Mouse (Mus musculus): ENCODE data around the gene Olfr1141. TPM values are rescaled to one million over a fixed set of nuclear protein-coding genes. Genes with fewer than 3 reads are reported as not detected.

Gene Olfr1141
- polyA plus RNA-seq (2014; fragmentation: Illumina TruSeq; extraction: RNeasy Lipid Tissue Mini Kit (QIAGEN cat#74804); ENCODE audit: low read depth, low replicate concordance) = not detected

DNA sequence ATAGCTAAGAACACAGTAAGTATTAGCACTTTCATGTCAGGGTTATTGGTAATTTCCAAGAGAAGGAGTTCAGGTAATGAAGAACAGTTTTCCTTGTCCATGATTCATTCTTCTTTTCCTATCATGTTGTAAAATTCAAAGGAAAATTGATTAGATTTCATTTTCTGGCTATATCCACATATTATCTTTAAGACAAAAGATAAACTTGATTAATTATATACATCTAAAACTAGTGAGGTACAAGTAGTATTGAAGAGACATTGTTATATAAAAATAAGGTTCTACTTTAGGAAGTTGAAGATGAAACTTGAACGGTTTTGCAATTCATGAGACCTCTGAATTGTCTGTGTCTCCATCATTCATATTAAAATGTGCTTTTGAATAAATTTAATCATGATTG lies at the start of gene Olfr1141:
TSS of gene Olfr1141 (minus strand) at position 101 of the 400 bp plus-strand sequence.

DNA sequence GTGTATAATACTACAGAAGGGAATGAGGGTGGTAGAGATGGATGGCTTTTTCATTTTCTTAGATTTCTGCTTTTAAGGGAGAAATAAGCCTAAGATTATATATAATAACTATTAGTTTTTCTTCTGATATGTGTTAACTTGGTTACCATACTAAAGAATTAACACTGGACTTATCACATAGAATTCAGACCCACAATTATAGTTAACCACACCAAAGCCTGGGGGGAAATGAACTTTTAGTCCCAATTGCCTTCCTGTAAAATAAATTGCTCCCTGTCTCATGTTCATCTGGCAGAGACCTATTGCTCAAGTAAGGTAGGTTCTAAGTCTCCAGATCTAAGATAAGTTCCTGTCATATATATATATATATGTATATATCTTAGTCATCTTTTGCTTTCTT lies 46.5 kb upstream of the Olfr1141 start, which contains the start of gene Olfr1143:
TSS of gene Olfr1143 (plus strand) at position 301 of the 400 bp plus-strand sequence.

GRCm38 (mm10) chr2:87779183-87779582 lies 25.4 kb upstream of the Olfr1141 start, which contains the start of gene Olfr152:
Olfr152 (plus strand) TSS chr2:87779483.

DNA sequence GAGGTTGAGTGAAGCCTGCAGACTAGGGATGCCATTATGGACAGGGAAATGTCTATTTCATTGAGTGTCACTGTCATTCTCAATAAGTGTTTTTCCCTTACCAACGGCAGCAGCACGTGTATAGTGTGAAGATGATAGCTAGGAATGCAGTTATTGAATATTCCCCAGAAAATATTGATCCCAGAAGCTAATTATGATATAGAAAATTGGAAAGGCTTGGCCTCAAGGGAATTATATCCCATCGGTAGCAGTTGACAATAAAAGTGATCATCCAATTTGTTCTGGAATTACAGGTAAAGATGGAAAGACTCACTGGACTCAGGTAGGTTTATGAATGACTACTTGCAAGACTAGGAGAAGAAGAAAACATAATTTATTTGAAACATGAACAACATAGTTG lies 10.3 kb downstream of the Olfr1141 start, which contains the start of gene Olfr1140:
TSS of gene Olfr1140 (plus strand) at position 301 of the 400 bp plus-strand sequence.

GRCm38 (mm10) chr2:87739878-87740277 lies 13.9 kb downstream of the Olfr1141 start, which contains the start of gene Olfr1138:
Olfr1138 (minus strand) TSS chr2:87739978.

GRCm38 (mm10) chr2:87713079-87713478 lies 40.7 kb downstream of the Olfr1141 start, which contains the start of gene Olfr1137:
Olfr1137 (minus strand) TSS chr2:87713179.

Other genes starting within 250 kb of the Olfr1141 start
- not detected for gene Pramel6, start 247.4 kb downstream of the Olfr1141 start, polyA plus RNA-seq (2014; fragmentation: Illumina TruSeq; extraction: RNeasy Lipid Tissue Mini Kit (QIAGEN cat#74804); ENCODE audit: low read depth, low replicate concordance)
- not detected for gene Olfr153, start 222.2 kb downstream of the Olfr1141 start, polyA plus RNA-seq (2014; fragmentation: Illumina TruSeq; extraction: RNeasy Lipid Tissue Mini Kit (QIAGEN cat#74804); ENCODE audit: low read depth, low replicate concordance)
- gene Olfr1128, start 208.4 kb downstream of the Olfr1141 start, polyA plus RNA-seq (2014; fragmentation: Illumina TruSeq; extraction: RNeasy Lipid Tissue Mini Kit (QIAGEN cat#74804); ENCODE audit: low read depth, low replicate concordance) = not detected
- gene Olfr1129, start 180.1 kb downstream of the Olfr1141 start, polyA plus RNA-seq (2014; fragmentation: Illumina TruSeq; extraction: RNeasy Lipid Tissue Mini Kit (QIAGEN cat#74804); ENCODE audit: low read depth, low replicate concordance) = not detected
- gene Olfr1130, start 147.8 kb downstream of the Olfr1141 start, polyA plus RNA-seq (2014; fragmentation: Illumina TruSeq; extraction: RNeasy Lipid Tissue Mini Kit (QIAGEN cat#74804); ENCODE audit: low read depth, low replicate concordance) = not detected
- not detected for gene Olfr1131, start 126.9 kb downstream of the Olfr1141 start, polyA plus RNA-seq (2014; fragmentation: Illumina TruSeq; extraction: RNeasy Lipid Tissue Mini Kit (QIAGEN cat#74804); ENCODE audit: low read depth, low replicate concordance)
- not detected for gene Olfr1132, start 116.5 kb downstream of the Olfr1141 start, polyA plus RNA-seq (2014; fragmentation: Illumina TruSeq; extraction: RNeasy Lipid Tissue Mini Kit (QIAGEN cat#74804); ENCODE audit: low read depth, low replicate concordance)
- gene Olfr1133, start 106.6 kb downstream of the Olfr1141 start, polyA plus RNA-seq (2014; fragmentation: Illumina TruSeq; extraction: RNeasy Lipid Tissue Mini Kit (QIAGEN cat#74804); ENCODE audit: low read depth, low replicate concordance) = not detected
- not detected for gene Olfr1134, start 95.5 kb downstream of the Olfr1141 start, polyA plus RNA-seq (2014; fragmentation: Illumina TruSeq; extraction: RNeasy Lipid Tissue Mini Kit (QIAGEN cat#74804); ENCODE audit: low read depth, low replicate concordance)
- not detected for gene Olfr1135, start 80.3 kb downstream of the Olfr1141 start, polyA plus RNA-seq (2014; fragmentation: Illumina TruSeq; extraction: RNeasy Lipid Tissue Mini Kit (QIAGEN cat#74804); ENCODE audit: low read depth, low replicate concordance)
- gene Olfr1136, start 60.0 kb downstream of the Olfr1141 start, polyA plus RNA-seq (2014; fragmentation: Illumina TruSeq; extraction: RNeasy Lipid Tissue Mini Kit (QIAGEN cat#74804); ENCODE audit: low read depth, low replicate concordance) = not detected
- not detected for gene Olfr1137, start 40.8 kb downstream of the Olfr1141 start, polyA plus RNA-seq (2014; fragmentation: Illumina TruSeq; extraction: RNeasy Lipid Tissue Mini Kit (QIAGEN cat#74804); ENCODE audit: low read depth, low replicate concordance)
- gene Olfr1138, start 14.0 kb downstream of the Olfr1141 start, polyA plus RNA-seq (2014; fragmentation: Illumina TruSeq; extraction: RNeasy Lipid Tissue Mini Kit (QIAGEN cat#74804); ENCODE audit: low read depth, low replicate concordance) = not detected
- gene Olfr1140, start 10.2 kb downstream of the Olfr1141 start, polyA plus RNA-seq (2014; fragmentation: Illumina TruSeq; extraction: RNeasy Lipid Tissue Mini Kit (QIAGEN cat#74804); ENCODE audit: low read depth, low replicate concordance) = not detected
- gene Olfr152, start 25.5 kb upstream of the Olfr1141 start, polyA plus RNA-seq (2014; fragmentation: Illumina TruSeq; extraction: RNeasy Lipid Tissue Mini Kit (QIAGEN cat#74804); ENCODE audit: low read depth, low replicate concordance) = not detected
- gene Olfr1143, start 46.6 kb upstream of the Olfr1141 start, polyA plus RNA-seq (2014; fragmentation: Illumina TruSeq; extraction: RNeasy Lipid Tissue Mini Kit (QIAGEN cat#74804); ENCODE audit: low read depth, low replicate concordance) = not detected
- gene Olfr1145, start 55.8 kb upstream of the Olfr1141 start, polyA plus RNA-seq (2014; fragmentation: Illumina TruSeq; extraction: RNeasy Lipid Tissue Mini Kit (QIAGEN cat#74804); ENCODE audit: low read depth, low replicate concordance) = not detected
- not detected for gene Olfr1148, start 76.5 kb upstream of the Olfr1141 start, polyA plus RNA-seq (2014; fragmentation: Illumina TruSeq; extraction: RNeasy Lipid Tissue Mini Kit (QIAGEN cat#74804); ENCODE audit: low read depth, low replicate concordance)
- not detected for gene Olfr1150-ps1, start 90.0 kb upstream of the Olfr1141 start, polyA plus RNA-seq (2014; fragmentation: Illumina TruSeq; extraction: RNeasy Lipid Tissue Mini Kit (QIAGEN cat#74804); ENCODE audit: low read depth, low replicate concordance)
- gene Olfr1151, start 101.9 kb upstream of the Olfr1141 start, polyA plus RNA-seq (2014; fragmentation: Illumina TruSeq; extraction: RNeasy Lipid Tissue Mini Kit (QIAGEN cat#74804); ENCODE audit: low read depth, low replicate concordance) = not detected
- not detected for gene Olfr1152, start 112.5 kb upstream of the Olfr1141 start, polyA plus RNA-seq (2014; fragmentation: Illumina TruSeq; extraction: RNeasy Lipid Tissue Mini Kit (QIAGEN cat#74804); ENCODE audit: low read depth, low replicate concordance)
- gene Olfr1153, start 141.0 kb upstream of the Olfr1141 start, polyA plus RNA-seq (2014; fragmentation: Illumina TruSeq; extraction: RNeasy Lipid Tissue Mini Kit (QIAGEN cat#74804); ENCODE audit: low read depth, low replicate concordance) = not detected
- not detected for gene Olfr1154, start 151.2 kb upstream of the Olfr1141 start, polyA plus RNA-seq (2014; fragmentation: Illumina TruSeq; extraction: RNeasy Lipid Tissue Mini Kit (QIAGEN cat#74804); ENCODE audit: low read depth, low replicate concordance)
- not detected for gene Olfr1155, start 191.1 kb upstream of the Olfr1141 start, polyA plus RNA-seq (2014; fragmentation: Illumina TruSeq; extraction: RNeasy Lipid Tissue Mini Kit (QIAGEN cat#74804); ENCODE audit: low read depth, low replicate concordance)
- not detected for gene Olfr1156, start 199.1 kb upstream of the Olfr1141 start, polyA plus RNA-seq (2014; fragmentation: Illumina TruSeq; extraction: RNeasy Lipid Tissue Mini Kit (QIAGEN cat#74804); ENCODE audit: low read depth, low replicate concordance)
- gene Olfr1157, start 214.3 kb upstream of the Olfr1141 start, polyA plus RNA-seq (2014; fragmentation: Illumina TruSeq; extraction: RNeasy Lipid Tissue Mini Kit (QIAGEN cat#74804); ENCODE audit: low read depth, low replicate concordance) = not detected
- not detected for gene Olfr74, start 220.7 kb upstream of the Olfr1141 start, polyA plus RNA-seq (2014; fragmentation: Illumina TruSeq; extraction: RNeasy Lipid Tissue Mini Kit (QIAGEN cat#74804); ENCODE audit: low read depth, low replicate concordance)
- not detected for gene Olfr1158, start 236.1 kb upstream of the Olfr1141 start, polyA plus RNA-seq (2014; fragmentation: Illumina TruSeq; extraction: RNeasy Lipid Tissue Mini Kit (QIAGEN cat#74804); ENCODE audit: low read depth, low replicate concordance)